Mouse (Mus musculus) midbrain, embryonic 10.5 days (tissue): ENCODE results near the gene Erp44. TPM values are rescaled to one million over a fixed set of nuclear protein-coding genes. Genes with fewer than 3 reads are reported as not detected.

ENCODE experiments used
- DNase-seq: peaks from one replicate; pipeline ENCODE4 v3.0.0-alpha.2; 2017; ENCODE audit warnings: low spot score
- H3K27ac ChIP-seq: fragments of 300-500 bp; sonication (generic); replicated peaks from 2 replicates; pipeline ENCODE4 v1.5.1; 2016; ENCODE audit warnings: mild to moderate bottlenecking
- H3K27me3 ChIP-seq: fragments of 300-500 bp; sonication (generic); 2 replicates; pipeline ENCODE4 v1.6.1; 2016; ENCODE audit warnings: low read depth, mild to moderate bottlenecking; ENCODE audit not compliant: poor library complexity, severe bottlenecking
- H3K36me3 ChIP-seq: fragments of 300-500 bp; sonication (generic); 2 replicates; pipeline ENCODE4 v1.6.1; 2016; ENCODE audit warnings: mild to moderate bottlenecking, moderate library complexity
- H3K4me1 ChIP-seq: fragments of 300-500 bp; sonication (generic); 2 replicates; pipeline ENCODE4 v1.6.1; 2016
- H3K4me3 ChIP-seq: fragments of 300-500 bp; sonication (generic); 2 replicates; pipeline ENCODE4 v1.5.1; 2016; ENCODE audit warnings: mild to moderate bottlenecking, moderate library complexity
- H3K9me3 ChIP-seq: fragments of 300-500 bp; sonication (generic); replicated peaks from 2 replicates; pipeline ENCODE4 v1.6.1; 2016; ENCODE audit warnings: mild to moderate bottlenecking
- WGBS: fragments of 180-500 bp; shearing (Covaris S2); methylation state at CpG from one replicate; pipeline ENCODE4 v1.1.7; 2016; 5-methylcytosine and 5-hydroxymethylcytosine counted together
- polyA plus RNA-seq: library from polyadenylated mRNA; unstranded; fragments of >200 nt; fragmentation: Nextera tagmentation; extraction: Ambion mirVana; gene quantifications from 2 replicates; pipeline ENCODE4 v1.2.1, GENCODE M21; 2016

The Erp44 gene
- polyA plus RNA-seq, 1 experiment from 2014 or later = 68.5 TPM

DNA sequence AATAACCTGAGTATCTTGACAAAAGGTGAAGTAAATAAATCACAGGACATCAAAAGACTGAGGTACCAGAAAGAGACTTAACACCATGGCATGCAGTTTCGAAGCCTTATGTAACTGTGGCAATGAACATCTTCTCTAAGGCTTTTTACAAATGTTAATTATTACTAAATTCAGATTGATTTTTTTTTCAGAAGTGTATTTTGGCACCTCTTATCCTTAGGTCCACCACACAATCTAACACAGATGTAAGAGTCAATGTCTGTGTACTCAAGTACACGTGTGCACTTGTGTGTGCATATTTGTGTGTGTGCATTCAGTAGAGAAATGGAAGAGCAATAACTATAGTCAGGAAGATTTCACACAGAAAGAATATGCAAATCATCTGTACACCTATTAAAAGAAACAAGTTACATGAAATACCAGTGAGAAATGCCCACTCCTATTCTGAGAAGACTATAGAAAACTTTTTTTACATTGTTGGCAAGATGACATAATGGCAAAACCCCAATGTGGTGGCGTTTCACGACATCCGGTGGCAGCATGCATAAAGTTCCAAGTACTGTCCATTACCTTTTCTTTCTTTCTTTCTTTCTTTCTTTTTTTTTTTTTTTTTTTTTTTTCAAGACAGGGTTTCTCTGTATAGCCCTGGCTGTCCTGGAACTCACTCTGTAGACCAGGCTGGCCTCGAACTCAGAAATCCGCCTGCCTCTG lies 6.1 kb downstream of the Erp44 start:
- no peaks in the 10 kb centered on the region for H3K27me3 ChIP-seq
- 94% methylated on average over 7 of the region's 7 CpGs for WGBS
- H3K4me1 ChIP-seq = peaks cover 19% of the 10 kb centered on the region
- peaks cover 6% of the 10 kb centered on the region for H3K9me3 ChIP-seq
- no peak overlapping the region for H3K27ac ChIP-seq
- no peak overlapping the region for H3K4me3 ChIP-seq
- no peak for DNase-seq
- H3K36me3 ChIP-seq = peaks cover 8% of the 10 kb centered on the region

DNA sequence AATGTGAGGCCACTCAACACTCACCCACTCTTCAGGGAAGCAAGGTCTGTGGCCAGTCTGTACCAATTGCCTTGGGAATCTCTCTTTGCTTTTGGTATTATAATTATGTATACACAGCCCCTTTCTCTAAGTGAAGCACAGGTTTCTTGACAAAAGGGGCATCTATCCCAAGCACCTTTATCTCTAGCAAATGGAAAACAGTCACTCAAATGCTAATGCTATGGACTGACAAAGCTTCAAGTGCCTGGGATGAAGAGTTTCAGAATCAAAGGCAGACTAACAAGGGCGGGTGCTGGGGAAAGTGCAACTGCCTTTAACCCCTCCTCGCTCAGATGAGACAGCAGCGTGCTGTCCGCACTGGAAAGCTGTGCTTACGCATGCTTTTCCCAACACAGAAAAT lies 7.5 kb downstream of the Erp44 start:
- Histone ChIP-seq H3K4me3 (no peak overlapping the region), H3K36me3 (peaks cover 8% of the 10 kb centered on the region), H3K9me3 (peaks cover 6% of the 10 kb centered on the region), H3K4me1 (peaks cover 13% of the 10 kb centered on the region), H3K27me3 (no peaks in the 10 kb centered on the region), H3K27ac (no peak overlapping the region)
- WGBS = 35% methylated on average over 5 of the region's 5 CpGs
- DNase-seq = no peak

DNA sequence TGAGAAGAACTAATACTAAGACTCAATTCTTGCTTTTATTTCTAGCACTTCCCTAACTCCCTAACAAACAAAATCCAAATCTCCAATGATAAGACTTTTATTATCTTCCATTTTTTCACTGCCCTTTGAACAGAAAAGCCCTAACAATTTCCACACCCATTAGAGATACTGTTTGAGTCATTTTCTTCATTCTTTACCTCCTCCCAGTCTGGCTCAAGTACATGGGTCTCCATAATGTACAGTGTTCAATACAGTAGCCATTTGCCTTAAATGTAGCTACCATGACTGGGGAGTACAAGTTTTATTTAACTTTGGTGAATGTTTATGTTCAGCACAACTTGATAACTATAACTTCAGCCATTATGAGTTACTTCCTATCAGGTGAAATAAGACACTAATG lies 8.8 kb downstream of the Erp44 start:
- H3K27ac ChIP-seq = no peak overlapping the region
- no peak for DNase-seq
- H3K9me3 ChIP-seq = peaks cover 6% of the 10 kb centered on the region
- no peaks in the 10 kb centered on the region for H3K27me3 ChIP-seq
- peaks cover 13% of the 10 kb centered on the region for H3K4me1 ChIP-seq
- H3K36me3 ChIP-seq = peaks cover 8% of the 10 kb centered on the region
- H3K4me3 ChIP-seq = no peak overlapping the region

DNA sequence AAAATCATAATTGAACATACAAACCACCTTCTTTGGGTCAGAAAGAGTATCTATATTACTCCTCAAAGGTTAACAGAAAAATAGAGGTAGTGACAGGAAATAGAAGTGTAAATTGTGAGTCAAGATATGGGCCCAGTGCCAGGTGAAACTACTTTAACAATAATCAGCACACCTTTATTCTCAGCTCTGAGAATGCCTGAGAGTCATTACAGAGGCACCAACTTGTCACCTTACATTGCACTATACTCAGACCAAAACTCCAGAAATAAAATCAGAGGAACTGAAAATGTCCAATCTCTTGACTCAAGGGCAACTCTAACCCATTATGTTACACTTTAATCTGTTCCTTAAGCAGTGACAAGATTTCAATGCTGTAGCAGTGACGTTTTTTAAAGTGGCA lies 11.2 kb downstream of the Erp44 start:
- 85% methylated on average over 1 of the region's 1 CpGs for WGBS

DNA sequence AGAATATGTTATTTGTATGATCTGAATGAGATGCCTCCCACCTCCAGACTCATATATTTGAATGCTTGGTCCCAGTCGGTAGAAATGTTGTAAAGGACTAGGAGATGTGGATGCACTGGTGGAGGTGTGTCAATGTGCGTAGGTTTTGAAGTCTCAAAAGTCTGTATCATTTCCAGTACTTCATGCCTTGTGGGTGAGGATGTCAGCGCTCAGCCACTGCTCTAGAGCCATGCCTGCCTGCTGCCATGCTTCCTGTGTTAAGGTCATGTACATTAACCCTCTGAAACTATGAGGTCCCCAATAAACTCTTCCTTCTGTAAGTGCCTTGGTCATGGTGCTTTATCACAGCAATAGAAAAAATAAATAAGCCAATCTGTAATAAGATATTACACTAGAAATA lies 11.7 kb downstream of the Erp44 start:
- H3K36me3 ChIP-seq = no peaks in the 10 kb centered on the region
- no peak for DNase-seq
- WGBS = 91% methylated on average over 3 of the region's 3 CpGs
- H3K27me3 ChIP-seq = no peaks in the 10 kb centered on the region
- H3K4me1 ChIP-seq = peaks cover 19% of the 10 kb centered on the region
- H3K27ac ChIP-seq = no peak overlapping the region
- no peaks in the 10 kb centered on the region for H3K9me3 ChIP-seq
- H3K4me3 ChIP-seq = no peak overlapping the region

More for the DNA sequence above, 11.2 kb downstream of the Erp44 start:
- Histone ChIP-seq H3K9me3 (no peaks in the 10 kb centered on the region), H3K4me3 (no peak overlapping the region), H3K36me3 (no peaks in the 10 kb centered on the region), H3K4me1 (peaks cover 21% of the 10 kb centered on the region), H3K27ac (no peak overlapping the region), H3K27me3 (no peaks in the 10 kb centered on the region)
- no peak for DNase-seq

DNA sequence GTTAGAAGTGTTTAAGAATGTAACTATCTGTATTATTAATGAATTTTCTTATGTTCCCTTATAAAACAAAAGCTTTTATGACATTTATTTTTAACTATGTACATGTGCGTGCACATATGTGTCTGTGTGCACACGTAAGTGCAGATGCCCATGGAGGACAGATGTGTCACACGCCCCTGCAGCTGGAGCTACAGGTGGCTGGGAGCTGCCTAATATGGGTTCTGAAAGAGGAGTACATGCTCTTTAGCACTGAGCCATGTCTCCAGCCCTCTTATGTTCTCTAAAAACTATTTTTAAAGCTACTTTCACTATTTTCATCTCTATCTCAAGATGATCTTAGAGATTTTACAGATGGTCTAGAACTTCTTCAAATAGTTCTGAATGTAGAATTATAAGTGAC lies 21.3 kb downstream of the Erp44 start:
- DNase-seq = no peak
- Histone ChIP-seq H3K27ac (no peak overlapping the region), H3K27me3 (no peaks in the 10 kb centered on the region), H3K9me3 (no peaks in the 10 kb centered on the region), H3K4me3 (no peak overlapping the region), H3K36me3 (no peaks in the 10 kb centered on the region), H3K4me1 (no peaks in the 10 kb centered on the region)
- WGBS = 95% methylated on average over 3 of the region's 3 CpGs

DNA sequence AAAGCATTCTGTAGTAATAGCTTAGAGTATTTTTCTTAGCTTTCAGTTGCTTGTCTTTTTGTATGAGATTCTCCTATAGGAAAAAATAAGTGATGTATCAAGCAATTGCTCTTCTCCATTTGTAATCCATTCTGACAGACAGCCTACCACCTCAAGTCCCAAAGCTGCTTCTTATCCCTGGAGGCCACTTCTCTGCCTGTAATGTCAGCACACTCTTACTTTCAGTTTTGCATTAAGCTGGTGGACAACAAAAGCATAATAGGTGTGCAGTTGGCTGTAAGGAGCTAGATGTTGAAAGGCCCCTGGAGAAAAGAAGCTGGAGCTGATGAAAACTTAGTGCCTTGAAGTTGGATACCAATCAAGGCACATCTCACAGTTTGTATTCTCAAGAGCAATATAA lies 26.1 kb downstream of the Erp44 start:
- Histone ChIP-seq H3K9me3 (no peaks in the 10 kb centered on the region), H3K36me3 (no peaks in the 10 kb centered on the region), H3K27me3 (no peaks in the 10 kb centered on the region), H3K4me1 (no peaks in the 10 kb centered on the region), H3K27ac (no peak overlapping the region), H3K4me3 (no peak overlapping the region)
- no peak for DNase-seq

DNA sequence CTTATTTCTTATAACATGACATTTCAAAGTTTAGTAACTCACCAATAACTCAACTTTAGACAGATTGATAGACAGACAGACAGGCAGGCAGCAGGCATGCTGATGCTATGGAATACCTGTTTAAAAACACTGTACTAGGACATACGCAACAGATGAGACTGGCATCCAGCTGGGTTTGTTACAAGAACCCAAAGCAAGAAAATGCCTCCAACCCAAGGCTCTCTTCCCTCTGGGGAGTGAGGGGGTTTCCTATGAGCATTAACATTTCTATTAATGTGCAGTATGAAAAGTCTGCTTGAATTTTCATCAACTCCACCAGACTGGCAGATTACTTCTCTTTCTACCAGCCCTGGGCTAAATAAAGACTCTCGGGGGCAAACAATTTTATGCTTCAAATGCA lies 35.1 kb downstream of the Erp44 start:
- WGBS = 90% methylated on average over 2 of the region's 2 CpGs
- H3K36me3 ChIP-seq = no peaks in the 10 kb centered on the region
- no peak for DNase-seq
- no peaks in the 10 kb centered on the region for H3K9me3 ChIP-seq
- H3K27ac ChIP-seq = no peak overlapping the region
- no peaks in the 10 kb centered on the region for H3K27me3 ChIP-seq
- H3K4me3 ChIP-seq = no peak overlapping the region
- no peaks in the 10 kb centered on the region for H3K4me1 ChIP-seq

DNA sequence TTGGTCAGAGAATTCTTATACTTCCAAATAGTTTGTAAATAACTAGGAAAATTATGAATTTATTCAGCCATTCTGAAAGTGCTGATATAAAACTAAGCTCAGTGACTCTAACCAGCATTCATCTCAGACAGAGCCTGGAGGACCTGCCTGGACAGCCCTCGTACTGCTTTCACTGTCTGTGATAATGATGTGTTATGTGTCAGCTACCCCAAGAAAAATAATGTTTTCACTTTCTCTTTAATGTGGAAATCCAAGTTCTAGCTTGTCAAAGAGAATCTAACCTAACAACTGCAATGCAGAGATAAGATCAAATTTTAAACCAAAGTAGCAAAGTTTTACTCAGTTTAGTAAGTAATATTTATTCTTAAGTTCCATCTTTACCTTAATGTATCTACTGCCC lies 35.6 kb downstream of the Erp44 start:
- H3K27me3 ChIP-seq = no peaks in the 10 kb centered on the region
- H3K27ac ChIP-seq = no peak overlapping the region
- H3K4me1 ChIP-seq = no peaks in the 10 kb centered on the region
- H3K4me3 ChIP-seq = no peak overlapping the region
- WGBS = 87% methylated on average over 1 of the region's 1 CpGs
- H3K9me3 ChIP-seq = no peaks in the 10 kb centered on the region
- no peak for DNase-seq
- H3K36me3 ChIP-seq = no peaks in the 10 kb centered on the region

DNA sequence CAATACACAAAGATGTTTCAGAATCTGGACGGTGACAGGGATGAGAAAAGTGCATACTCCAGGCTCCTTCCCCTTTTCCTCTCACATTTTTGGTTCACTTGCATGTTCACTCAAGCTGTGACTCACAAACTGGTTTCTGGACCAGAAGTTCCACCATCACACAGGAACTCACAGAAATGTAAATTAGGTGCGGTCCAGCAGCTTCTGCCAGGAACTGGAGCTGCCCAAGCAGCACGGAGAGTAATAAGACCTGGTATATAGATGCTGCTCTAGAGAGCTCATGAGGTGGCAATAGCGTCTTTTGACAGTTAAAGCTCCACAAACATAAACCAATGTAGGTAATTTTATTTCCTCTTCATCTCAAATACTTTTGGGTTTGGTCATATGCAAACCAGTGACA lies 36.9 kb downstream of the Erp44 start:
- 89% methylated on average over 4 of the region's 4 CpGs for WGBS
- peaks cover 8% of the 10 kb centered on the region for H3K36me3 ChIP-seq
- H3K27ac ChIP-seq = no peak overlapping the region
- H3K9me3 ChIP-seq = no peaks in the 10 kb centered on the region
- H3K4me3 ChIP-seq = no peak overlapping the region
- DNase-seq = no peak
- no peaks in the 10 kb centered on the region for H3K4me1 ChIP-seq
- H3K27me3 ChIP-seq = no peaks in the 10 kb centered on the region

DNA sequence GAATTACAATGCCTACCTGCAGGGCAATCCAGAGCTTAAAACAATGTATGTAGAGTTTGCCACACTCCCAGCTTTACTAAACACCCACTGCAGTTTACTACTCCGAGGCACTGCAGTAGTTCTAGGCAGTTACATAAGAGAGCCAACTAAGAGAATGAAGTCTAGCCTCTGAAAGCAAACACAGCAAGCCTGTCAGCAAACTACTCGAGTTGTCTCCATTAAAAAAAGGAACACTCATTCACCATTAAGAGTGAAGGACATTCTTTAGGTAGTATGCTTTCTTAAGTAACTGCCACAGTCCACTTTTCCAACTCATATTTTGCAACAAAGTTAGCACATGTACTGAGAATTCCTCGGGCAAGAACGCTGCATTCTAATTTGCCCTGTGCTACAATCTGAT lies 40.3 kb downstream of the Erp44 start:
- Histone ChIP-seq H3K9me3 (no peaks in the 10 kb centered on the region), H3K27me3 (no peaks in the 10 kb centered on the region), H3K4me3 (no peak overlapping the region), H3K4me1 (no peaks in the 10 kb centered on the region), H3K36me3 (peaks cover 27% of the 10 kb centered on the region), H3K27ac (no peak overlapping the region)
- 92% methylated on average over 4 of the region's 4 CpGs for WGBS
- DNase-seq = no peak

DNA sequence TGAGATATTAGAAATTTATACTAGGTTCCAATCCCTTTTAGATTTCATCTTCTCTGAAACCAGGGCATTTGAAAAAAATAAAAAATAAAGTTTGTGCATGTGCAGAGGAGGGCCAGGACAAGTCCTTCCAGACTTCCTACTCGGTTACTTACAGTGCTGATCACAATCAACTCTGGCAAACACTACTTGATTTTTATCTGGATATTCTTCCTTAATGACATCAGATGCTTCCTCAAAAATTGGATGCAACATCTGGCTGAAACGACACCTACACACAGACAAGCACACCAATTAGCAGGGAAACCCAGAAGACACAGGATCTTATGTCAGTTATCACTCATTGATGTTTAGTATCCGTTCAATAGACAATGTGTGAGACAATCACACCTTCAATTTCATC lies 42.6 kb downstream of the Erp44 start:
- Histone ChIP-seq H3K4me1 (no peaks in the 10 kb centered on the region), H3K4me3 (no peak overlapping the region), H3K9me3 (no peaks in the 10 kb centered on the region), H3K36me3 (peaks cover 27% of the 10 kb centered on the region), H3K27me3 (no peaks in the 10 kb centered on the region), H3K27ac (no peak overlapping the region)
- DNase-seq = no peak
- 90% methylated on average over 3 of the region's 3 CpGs for WGBS

DNA sequence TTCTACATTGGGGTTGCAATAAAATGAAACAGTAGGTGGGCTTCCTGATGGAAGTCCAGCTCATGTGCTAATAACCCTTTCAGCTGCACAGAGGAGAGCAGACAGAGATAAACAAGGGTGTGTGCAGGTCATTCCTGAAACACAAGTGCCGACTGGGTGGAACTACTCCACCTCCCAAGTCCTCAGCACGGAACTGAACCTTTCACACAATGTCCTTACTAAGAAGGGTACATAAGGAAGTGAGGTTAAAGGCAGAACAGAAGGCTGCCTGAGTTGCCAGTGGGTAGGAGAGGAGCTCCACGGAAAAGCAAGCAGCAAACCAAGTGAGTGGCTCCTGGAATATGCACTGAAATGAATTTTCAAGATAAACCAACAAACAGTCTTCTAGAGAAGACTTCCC lies 52.6 kb downstream of the Erp44 start:
- no peaks in the 10 kb centered on the region for H3K9me3 ChIP-seq
- H3K4me1 ChIP-seq = peaks cover under 1% of the 10 kb centered on the region; the same call in 1 of the 2 replicates
- no peak for DNase-seq
- H3K4me3 ChIP-seq = no peak overlapping the region
- H3K36me3 ChIP-seq = no peaks in the 10 kb centered on the region
- 76% methylated on average over 3 of the region's 3 CpGs for WGBS
- no peaks in the 10 kb centered on the region for H3K27me3 ChIP-seq
- no peak overlapping the region for H3K27ac ChIP-seq

DNA sequence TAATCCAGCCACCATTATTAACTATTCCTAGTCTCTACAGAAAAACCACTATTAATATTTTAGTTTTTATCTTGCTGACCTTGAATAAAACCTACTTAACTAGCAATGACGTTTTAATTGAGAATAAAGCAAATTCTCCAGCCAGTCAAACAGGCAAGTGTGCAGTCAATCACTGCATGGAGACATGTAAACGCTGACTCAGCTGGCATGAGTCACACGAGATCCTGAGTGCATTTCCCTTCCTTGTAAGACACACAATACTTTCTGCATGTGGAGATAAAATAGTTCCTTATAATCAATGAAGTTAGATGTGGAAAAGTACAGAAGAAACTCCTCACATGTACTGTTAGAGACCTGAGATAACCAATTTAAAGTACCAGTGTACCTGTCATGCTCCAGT lies 53.8 kb downstream of the Erp44 start:
- peaks cover 9% of the 10 kb centered on the region for H3K4me1 ChIP-seq
- H3K27ac ChIP-seq = no peak overlapping the region
- no peaks in the 10 kb centered on the region for H3K36me3 ChIP-seq
- H3K4me3 ChIP-seq = no peak overlapping the region
- DNase-seq = no peak
- no peaks in the 10 kb centered on the region for H3K9me3 ChIP-seq
- 64% methylated on average over 3 of the region's 3 CpGs for whole genome bisulfite sequencing
- H3K27me3 ChIP-seq = no peaks in the 10 kb centered on the region
